Mouse (Mus musculus) lung, adult 2 months (tissue): Measurements from ENCODE around the gene Urad.

Experiments
- CTCF ChIP-seq: fragments of 200-500 bp; IDR thresholded peaks from 2 replicates; pipeline ENCODE4 v1.5.1; 2011; ENCODE audit warnings: mild to moderate bottlenecking, low read length, control low read depth; ENCODE audit not compliant: insufficient read depth
- POLR2A ChIP-seq: fragments of 200-500 bp; IDR thresholded peaks from 2 replicates; pipeline ENCODE4 v1.6.1; 2011; ENCODE audit warnings: low read depth, mild to moderate bottlenecking, control low read depth, low read length, borderline replicate concordance; ENCODE audit errors: extremely low read depth

DNA sequence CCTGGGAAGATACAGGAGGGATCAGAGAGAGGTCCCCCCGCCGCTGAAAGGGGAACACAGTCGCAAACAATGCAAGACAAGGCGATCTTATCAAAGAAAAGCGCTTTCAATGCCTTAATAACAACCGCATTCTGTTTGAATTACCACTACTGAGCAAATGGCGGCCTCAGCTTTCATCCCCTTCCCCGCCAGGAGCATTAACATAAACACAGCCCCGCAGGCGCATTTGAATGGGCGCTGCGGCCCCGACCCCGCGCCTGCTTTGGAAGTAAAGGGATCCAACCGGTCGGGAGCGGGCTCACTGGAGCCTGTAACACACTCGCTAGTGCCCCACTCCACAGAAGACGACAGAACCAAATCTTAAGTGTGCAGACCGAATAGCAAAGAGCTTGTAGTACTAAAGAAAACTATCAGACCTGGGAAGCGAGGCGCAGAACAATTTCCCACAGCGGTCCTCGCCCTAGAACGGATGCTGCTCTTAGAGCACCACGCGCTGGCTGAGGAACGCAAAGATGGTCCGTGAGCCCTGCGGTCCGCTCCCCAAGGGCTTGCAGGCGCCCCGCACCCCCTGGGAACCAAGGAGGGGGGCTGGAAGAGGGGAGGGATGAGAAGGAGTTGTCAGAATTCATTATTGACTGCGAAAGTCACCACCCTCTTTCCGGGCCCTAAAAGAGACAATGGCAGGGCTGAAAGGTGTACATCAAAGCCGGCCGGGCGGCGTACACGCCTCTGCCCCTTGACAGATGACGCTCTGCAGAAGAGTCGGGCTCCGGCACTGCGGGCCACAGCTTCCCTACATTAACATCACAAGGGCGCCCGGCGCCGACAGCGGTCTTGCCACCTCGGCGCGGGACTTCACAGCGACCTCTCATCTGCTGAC is 17.7 kb downstream of the Urad start:
- TF ChIP-seq POLR2A (no peak), CTCF (no peak)
